Mouse (Mus musculus) spleen, adult 2 months (tissue): ENCODE measurements around the gene Tmem63b.

Experiments
- CTCF ChIP-seq: fragments of 200-500 bp; IDR thresholded peaks from 2 replicates; pipeline ENCODE4 v1.5.1; 2011; ENCODE audit warnings: mild to moderate bottlenecking, inconsistent platforms; ENCODE audit not compliant: insufficient read depth, insufficient read length, insufficient replicate concordance; ENCODE audit errors: extremely low read depth
- POLR2A ChIP-seq: fragments of 200-500 bp; IDR thresholded peaks from 2 replicates; pipeline ENCODE4 v1.6.1; 2011; ENCODE audit warnings: low read depth, low read length, inconsistent platforms

GRCm38 (mm10) chr17:45727983-45728723, 41.4 kb upstream of the Tmem63b start:
- TF ChIP-seq CTCF = no peak
- TF ChIP-seq POLR2A = no peak
